Mouse (Mus musculus) E14TG2a.4 (cell line): ENCODE measurements around the gene Csk.

Source experiments
- H3K27me3 ChIP-seq: 2 replicates; pipeline ENCODE4 v1.6.1; 2014; ENCODE audit warnings: low read length, control low read depth; ENCODE audit not compliant: insufficient read depth
- H3K36me3 ChIP-seq: 2 replicates; pipeline ENCODE4 v1.6.1; 2014; ENCODE audit warnings: low read length, control low read depth; ENCODE audit not compliant: insufficient read depth
- H3K4me1 ChIP-seq: replicated peaks from 2 replicates; pipeline ENCODE4 v1.6.1; 2014; ENCODE audit warnings: low read depth, low read length, control low read depth
- H3K4me3 ChIP-seq: replicated peaks from 2 replicates; pipeline ENCODE4 v1.5.1; 2014; ENCODE audit warnings: mild to moderate bottlenecking, low read length
- H3K9me3 ChIP-seq: 2 replicates; pipeline ENCODE4 v1.6.1; 2014; ENCODE audit warnings: low read length, control low read depth
- CTCF ChIP-seq: conservative IDR thresholded peaks from 2 replicates; pipeline ENCODE4 v1.5.1; 2014; ENCODE audit warnings: low read length
- NANOG ChIP-seq: IDR thresholded peaks from 2 replicates; pipeline ENCODE4 v1.6.1; 2014; ENCODE audit warnings: borderline replicate concordance, low read length, mixed read lengths
- POU5F1 ChIP-seq: IDR thresholded peaks from 2 replicates; pipeline ENCODE4 v1.6.1; 2014; ENCODE audit warnings: low read length, borderline replicate concordance

Csk gene

DNA sequence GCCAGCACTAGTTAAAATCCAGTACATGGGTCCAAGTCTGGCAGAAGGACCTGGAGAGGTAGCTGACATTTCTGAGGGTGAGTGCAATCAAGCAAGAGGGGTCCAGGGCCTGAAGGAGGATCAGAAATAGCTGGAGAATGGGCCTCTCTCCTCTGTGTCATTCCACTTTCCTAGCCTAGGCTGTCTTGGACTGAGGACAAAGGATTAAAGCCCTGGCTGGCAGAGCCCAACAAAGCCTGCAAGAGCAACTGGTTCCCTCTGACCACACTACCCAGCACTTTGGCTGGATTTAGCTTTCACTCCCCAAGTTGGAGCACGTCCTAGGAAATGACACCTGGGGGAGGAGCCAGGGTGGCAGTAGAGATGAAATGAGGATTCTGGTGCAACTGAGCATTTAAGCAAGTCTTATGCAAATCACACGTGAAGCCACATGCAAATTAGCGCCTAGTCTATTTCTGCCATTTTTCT is 43.0 kb downstream of the Csk start:
- H3K27me3 ChIP-seq: peaks cover 68% of the 10 kb centered on the region
- TF ChIP-seq POU5F1 (no peak), NANOG (no peak), CTCF (no peak)
- no peak overlapping the region for H3K4me3 ChIP-seq
- H3K4me1 ChIP-seq: peaks cover 27% of the 10 kb centered on the region
- no peaks in the 10 kb centered on the region for H3K9me3 ChIP-seq
- no peaks in the 10 kb centered on the region for H3K36me3 ChIP-seq

- Histone ChIP-seq H3K4me3 (no peak overlapping the region), H3K27me3 (peaks cover 74% of the 10 kb centered on the region), H3K36me3 (no peaks in the 10 kb centered on the region), H3K9me3 (no peaks in the 10 kb centered on the region), H3K4me1 (peaks cover 22% of the 10 kb centered on the region)
- TF ChIP-seq CTCF: no peak
- no peak for TF ChIP-seq NANOG
- no peak for TF ChIP-seq POU5F1
These were observed 43.6 kb downstream of the Csk start for GRCm38 (mm10) chr9:57609803-57610202.

- no peak for TF ChIP-seq CTCF
- H3K4me1 ChIP-seq: peaks cover 24% of the 10 kb centered on the region
- peaks cover 82% of the 10 kb centered on the region for H3K27me3 ChIP-seq
These were observed 47.1 kb downstream of the Csk start, which contains the start of gene Cplx3 for GRCm38 (mm10) chr9:57606139-57606851. Gene Cplx3, minus strand, starts transcription at chr9:57606281.

DNA sequence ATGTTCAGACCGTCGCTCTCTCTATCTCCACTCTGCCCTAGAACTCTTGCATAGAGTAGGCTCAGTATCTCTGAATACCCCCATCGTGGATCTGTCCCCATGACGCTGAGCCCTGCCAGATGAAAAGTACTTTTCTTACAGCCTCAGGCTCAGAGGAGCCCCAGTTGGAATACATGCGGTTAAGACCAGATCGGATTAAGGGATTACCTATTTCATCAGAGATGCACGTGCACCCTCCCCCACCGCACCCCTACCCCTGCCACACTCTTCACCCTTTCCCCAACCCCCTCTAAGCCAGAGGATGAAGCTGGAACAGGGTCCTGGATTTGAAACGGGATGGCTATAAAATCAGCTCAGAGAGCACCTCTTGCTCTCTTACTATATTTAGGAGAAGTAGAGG is 47.9 kb downstream of the Csk start:
- Histone ChIP-seq H3K9me3 (no peaks in the 10 kb centered on the region; the same call in 1 of the 2 replicates), H3K36me3 (no peaks in the 10 kb centered on the region), H3K4me3 (no peak overlapping the region), H3K4me1 (peaks cover 25% of the 10 kb centered on the region), H3K27me3 (peaks cover 78% of the 10 kb centered on the region)
- TF ChIP-seq NANOG (no peak), POU5F1 (no peak), CTCF (no peak)

More at GRCm38 (mm10) chr9:57606139-57606851, 47.1 kb downstream of the Csk start, which contains the start of gene Cplx3:
- Histone ChIP-seq H3K36me3 (no peaks in the 10 kb centered on the region), H3K9me3 (no peaks in the 10 kb centered on the region; the same call in 1 of the 2 replicates), H3K4me3 (peak within 1 kb of the TSS; percentile 57)

DNA sequence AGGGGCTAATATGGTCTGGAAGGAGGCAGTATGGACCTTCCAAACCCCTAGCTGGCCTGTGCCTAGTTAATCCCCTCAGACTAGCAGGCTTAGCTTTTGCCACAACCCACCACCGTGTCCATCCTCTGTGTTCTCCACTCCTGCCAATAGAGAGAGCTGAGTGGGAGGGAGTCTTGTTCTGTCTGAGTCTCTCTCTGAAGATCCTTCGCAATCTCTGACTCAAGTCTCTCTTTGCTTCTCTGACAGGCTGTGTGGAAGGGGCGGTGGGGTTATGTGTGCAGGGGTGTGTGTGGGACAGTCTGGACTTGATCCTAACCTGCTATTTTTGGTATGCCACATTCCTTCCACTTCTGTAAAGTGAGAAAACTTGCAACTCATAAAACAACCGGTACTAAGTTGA is 48.6 kb downstream of the Csk start:
- Histone ChIP-seq H3K27me3 (peaks cover 74% of the 10 kb centered on the region), H3K4me1 (peaks cover 28% of the 10 kb centered on the region), H3K36me3 (no peaks in the 10 kb centered on the region), H3K4me3 (no peak overlapping the region), H3K9me3 (no peaks in the 10 kb centered on the region; the same call in 1 of the 2 replicates)
- TF ChIP-seq CTCF: no peak
- no peak for TF ChIP-seq POU5F1
- no peak for TF ChIP-seq NANOG

- Histone ChIP-seq H3K27me3 (peaks cover 50% of the 10 kb centered on the region), H3K4me1 (peaks cover 42% of the 10 kb centered on the region), H3K4me3 (no peak overlapping the region), H3K36me3 (no peaks in the 10 kb centered on the region), H3K9me3 (no peaks in the 10 kb centered on the region; the same call in 1 of the 2 replicates)
- TF ChIP-seq POU5F1 (no peak), NANOG (no peak), CTCF (no peak)
These were observed 51.3 kb downstream of the Csk start for GRCm38 (mm10) chr9:57602098-57602497.

DNA sequence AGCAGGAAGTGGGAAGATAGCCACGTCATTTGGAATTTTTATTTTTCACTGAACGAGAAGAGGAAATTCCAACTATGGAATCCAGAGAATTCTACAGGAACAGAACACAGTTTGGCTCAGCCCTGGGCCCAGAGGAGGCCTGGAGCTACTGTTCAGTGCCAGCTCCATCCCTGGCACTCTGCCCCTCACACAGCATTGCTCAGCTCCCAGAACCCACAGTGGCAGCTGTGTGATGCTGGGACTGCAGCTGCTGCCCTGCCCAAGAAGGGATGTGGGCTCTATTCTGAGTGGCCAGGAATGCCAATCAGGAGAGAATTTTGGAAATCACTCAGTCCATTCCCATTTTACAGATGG is 52.1 kb downstream of the Csk start:
- H3K27me3 ChIP-seq: peaks cover 43% of the 10 kb centered on the region
- H3K4me3 ChIP-seq: no peak overlapping the region
- H3K9me3 ChIP-seq: no peaks in the 10 kb centered on the region; the same call in 1 of the 2 replicates
- TF ChIP-seq CTCF (no peak), POU5F1 (no peak), NANOG (no peak)
- 0 out of 2 replicates have a peak, but pooled peaks cover 2% of the 10 kb centered on the region for H3K36me3 ChIP-seq
- peaks cover 37% of the 10 kb centered on the region for H3K4me1 ChIP-seq

GRCm38 (mm10) chr9:57600620-57601352 is 52.6 kb downstream of the Csk start:
- TF ChIP-seq NANOG: no peak
- no peak for TF ChIP-seq POU5F1
- TF ChIP-seq CTCF: no peak
- peaks cover 32% of the 10 kb centered on the region for H3K4me1 ChIP-seq
- H3K9me3 ChIP-seq: no peaks in the 10 kb centered on the region; the same call in 1 of the 2 replicates
- H3K27me3 ChIP-seq: peaks cover 37% of the 10 kb centered on the region
- H3K4me3 ChIP-seq: no peak overlapping the region
- H3K36me3 ChIP-seq: 0 out of 2 replicates have a peak, but pooled peaks cover 5% of the 10 kb centered on the region
